Mouse (Mus musculus) layer of hippocampus, postnatal 25 days (tissue): ENCODE results near the gene Stom. TPM values are rescaled to one million over a fixed set of nuclear protein-coding genes. Genes with fewer than 3 reads are reported as not detected.

ENCODE experiments used
- DNase-seq, 2 experiments: peaks; one replicate each; pipeline ENCODE4 v3.0.0; 2022; ENCODE audit warnings: mixed read lengths in 2 of 2, low spot score in 1 of 2; ENCODE audit errors: extremely low spot score in 1 of 2
- total RNA-seq, 2 experiments: library from RNA; stranded (reverse); gene quantifications; 2 replicates each; pipeline ENCODE4 v1.2.3; 2021

Gene Stom
- total RNA-seq, 2 experiments from 2014 or later = 8.0 to 8.9 TPM

GRCm38 (mm10) chr2:35278371-35279210, 58.2 kb downstream of the Stom start:
- no peak for DNase-seq

- DNase-seq = no peak
Measured at GRCm38 (mm10) chr2:35277686-35278085, 59.1 kb downstream of the Stom start.

GRCm38 (mm10) chr2:35273536-35273935, 63.2 kb downstream of the Stom start:
- DNase-seq = no peak

DNA sequence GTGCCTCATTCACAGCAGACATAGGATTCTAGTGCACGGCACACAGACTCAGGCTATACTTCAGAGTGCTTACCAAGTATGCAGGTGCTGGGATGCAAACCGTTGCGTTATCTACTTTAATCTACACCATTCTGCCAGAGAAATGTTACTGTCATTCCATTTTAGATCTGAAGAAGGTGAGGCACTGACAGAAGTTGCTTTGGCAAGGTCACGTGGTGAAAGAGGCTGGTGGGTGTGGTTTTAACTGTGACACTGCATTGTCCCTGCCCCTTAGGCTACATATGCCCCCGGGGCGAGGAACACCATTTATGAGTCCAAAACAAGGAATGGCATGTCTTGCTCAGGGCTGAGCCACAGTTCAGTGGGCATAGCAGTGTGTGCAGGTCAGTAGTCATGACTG, 63.9 kb downstream of the Stom start:
- DNase-seq = no peak

DNA sequence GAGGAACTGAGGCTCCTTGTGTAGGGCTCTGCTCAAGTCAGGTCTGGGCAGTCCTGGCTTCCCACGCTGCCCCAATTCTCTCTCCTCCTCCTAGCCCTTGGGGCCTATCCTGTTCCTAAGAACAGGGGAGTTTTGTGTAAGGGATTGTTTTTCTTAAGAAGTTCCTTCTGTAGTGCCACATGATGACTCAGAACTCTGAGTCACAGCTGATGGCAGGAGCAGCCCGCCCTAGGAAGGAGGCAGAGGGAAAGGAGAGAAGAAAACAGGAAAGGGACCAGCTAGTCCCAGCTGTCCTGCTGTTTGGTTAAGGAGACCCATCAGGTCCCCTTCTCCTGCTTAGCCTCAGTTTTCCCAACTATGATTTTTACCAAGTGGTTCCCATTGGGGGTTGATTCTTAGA, 65.0 kb downstream of the Stom start:
- DNase-seq = no peak

GRCm38 (mm10) chr2:35270531-35270984, 66.2 kb downstream of the Stom start:
- peak in 1 of 2 experiments; percentile 44 for DNase-seq

- no peak for DNase-seq
Measured at GRCm38 (mm10) chr2:35269716-35270260, 67.0 kb downstream of the Stom start.

GRCm38 (mm10) chr2:35269136-35269535, 67.6 kb downstream of the Stom start:
- DNase-seq = no peak

GRCm38 (mm10) chr2:35267876-35268566, 68.8 kb downstream of the Stom start:
- no peak for DNase-seq

DNA sequence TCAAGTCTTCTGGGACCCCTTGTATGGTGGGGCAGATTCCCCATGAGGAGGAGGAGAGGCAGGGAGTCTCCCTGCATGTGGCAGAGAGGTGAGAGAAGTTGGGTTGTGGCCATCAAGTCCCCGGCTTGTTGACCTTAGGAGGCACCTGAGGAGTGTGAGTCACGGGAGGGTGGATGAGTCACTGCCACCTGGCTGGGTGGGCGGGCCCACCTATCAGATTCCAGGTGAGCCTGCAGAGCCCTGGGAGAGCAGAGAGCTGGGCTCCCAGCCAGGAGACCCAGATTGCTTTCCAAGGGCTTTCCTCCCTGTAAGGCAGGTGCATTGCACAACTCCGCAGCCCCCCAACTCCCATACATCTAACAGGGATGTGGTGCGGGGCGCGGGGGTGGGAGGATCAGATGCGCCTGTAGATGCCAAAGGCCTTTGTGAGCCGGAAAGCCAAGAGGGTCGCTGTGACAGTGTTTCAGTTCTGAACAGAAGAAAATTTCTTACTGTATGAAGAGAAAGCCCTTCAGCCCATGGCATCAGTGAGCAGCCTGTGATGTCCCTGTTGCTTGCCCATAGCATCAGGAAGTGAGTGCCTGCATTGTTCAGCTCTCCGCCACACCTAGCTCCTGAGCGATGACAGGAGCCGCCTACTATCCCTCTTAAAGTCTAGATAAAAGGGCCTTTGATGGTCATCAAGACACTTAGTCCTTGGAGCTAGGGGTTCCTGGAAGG, 69.5 kb downstream of the Stom start:
- DNase-seq = no peak

- no peak for DNase-seq
Measured at GRCm38 (mm10) chr2:35266251-35266905, 70.4 kb downstream of the Stom start.

- no peak for DNase-seq
Measured at GRCm38 (mm10) chr2:35265775-35266174, 71.0 kb downstream of the Stom start.

DNA sequence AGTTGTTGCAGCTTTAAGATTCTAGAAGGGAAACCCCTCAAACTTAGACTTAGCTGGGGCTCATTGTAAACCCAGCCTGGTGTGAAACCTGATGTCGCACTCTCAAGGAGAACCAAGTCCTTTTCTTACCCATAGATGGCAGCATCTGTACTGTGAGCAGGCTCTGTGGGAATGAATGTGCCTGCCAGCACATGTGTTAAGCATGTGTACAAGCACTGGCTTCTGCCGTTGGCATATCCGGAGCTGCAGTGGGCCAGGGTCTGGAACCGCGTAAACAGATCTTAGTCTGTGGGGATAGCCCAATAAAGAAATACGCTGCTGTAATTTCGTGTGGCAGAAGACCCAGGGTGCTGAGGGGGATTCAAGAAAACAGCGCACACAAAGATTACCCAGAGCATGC, 71.5 kb downstream of the Stom start:
- DNase-seq = no peak

GRCm38 (mm10) chr2:35264095-35264494, 72.7 kb downstream of the Stom start:
- DNase-seq = no peak

Other genes with a start within 250 kb of the Stom start
- under 1 TPM in 1 of 2 experiments, not detected in 1; 0.59 TPM for gene AI182371, start 235.4 kb downstream of the Stom start, total RNA-seq
- 10 to 100 TPM in 1 of 2 experiments, 1 to 10 TPM in 1; 7.2 to 12.2 TPM for gene Cntrl, start 227.5 kb downstream of the Stom start, total RNA-seq
- 100 to 1,000 TPM; 235 to 236 TPM for gene Rab14, start 135.9 kb downstream of the Stom start, total RNA-seq
- gene Gsn, start 80.6 kb downstream of the Stom start, total RNA-seq = 100 to 1,000 TPM; 114 to 138 TPM
- not detected for gene 4930568D16Rik, start 30.8 kb upstream of the Stom start, total RNA-seq
- not detected for gene 4930402F06Rik, start 60.2 kb upstream of the Stom start, total RNA-seq
- 1 to 10 TPM; 2.0 to 3.9 TPM for gene Ggta1, start 126.3 kb upstream of the Stom start, total RNA-seq
- 100 to 1,000 TPM; 103 to 118 TPM for gene Dab2ip, start 221.3 kb upstream of the Stom start, total RNA-seq